Mouse (Mus musculus): ENCODE measurements around the gene Cyp4f18. TPM values are rescaled to one million over a fixed set of nuclear protein-coding genes. Genes with fewer than 3 reads are reported as not detected.

Cyp4f18 gene
- polyA plus RNA-seq, 1 experiment from 2014 or later = 0.73 TPM

DNA sequence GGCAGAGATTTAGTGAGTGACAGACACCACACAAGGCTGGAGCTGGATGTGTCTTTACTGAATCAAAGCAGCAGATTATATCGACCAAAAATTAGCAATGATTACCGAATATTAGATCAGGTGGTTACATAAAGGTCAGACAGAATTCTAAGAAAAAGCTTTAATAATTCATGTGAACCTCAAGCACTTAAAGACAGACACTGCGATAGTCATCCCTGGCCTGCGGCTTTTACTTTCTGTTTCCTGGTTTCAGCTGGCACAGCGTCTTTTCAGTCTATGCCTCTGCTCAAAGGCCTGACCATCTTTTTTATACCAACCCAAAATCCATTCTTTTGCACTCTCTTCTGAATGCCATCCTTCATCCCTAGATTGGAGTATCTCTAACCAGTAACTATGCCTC, 60.8 kb downstream of the Cyp4f18 start:
- 86% methylated on average over 5 of the region's 5 CpGs for WGBS
- H3K27me3 ChIP-seq (ENCODE audit: control insufficient read depth, insufficient read depth, low read length) = no peaks in the 10 kb centered on the region
- H3K27ac ChIP-seq (replicated peaks in 1 of 2; ENCODE audit: control insufficient read depth in 1 of 2, insufficient read depth in 1 of 2, low read depth in 2 of 2, low read length in 2 of 2) = no peak overlapping the region
- ATAC-seq (ENCODE audit: insufficient number of reproducible peaks, insufficient read depth, low FRiP score, low read depth) = no peak
- H3K9me3 ChIP-seq (ENCODE audit: control insufficient read depth, low read length) = no peaks in the 10 kb centered on the region
- no peak overlapping the region for H3K4me3 ChIP-seq (ENCODE audit: control insufficient read depth in 1 of 2, insufficient read depth in 1 of 2, low read depth in 1 of 2, low read length in 2 of 2)
- H3K4me2 ChIP-seq (ENCODE audit: low read length) = no peak overlapping the region
- peaks cover 3 to 18% of the 10 kb centered on the region in 2 experiments; a peak in 3 of 4 replicates for H3K4me1 ChIP-seq (ENCODE audit: control insufficient read depth in 2 of 2, insufficient read depth in 2 of 2, low read length in 2 of 2)
- no peak overlapping the region for H3K9ac ChIP-seq (ENCODE audit: low read length)
- H3K36me3 ChIP-seq (ENCODE audit: control insufficient read depth, insufficient read depth, low read length) = no peaks in the 10 kb centered on the region

GRCm38 (mm10) chr8:71941776-71942175, 67.7 kb downstream of the Cyp4f18 start:
- Histone ChIP-seq H3K36me3 (ENCODE audit: control insufficient read depth, insufficient read depth, low read length) (no peaks in the 10 kb centered on the region), H3K4me3 (ENCODE audit: control insufficient read depth in 1 of 2, insufficient read depth in 1 of 2, low read depth in 1 of 2, low read length in 2 of 2) (no peak overlapping the region)
- WGBS = 79% methylated on average over 1 of the region's 1 CpGs

DNA sequence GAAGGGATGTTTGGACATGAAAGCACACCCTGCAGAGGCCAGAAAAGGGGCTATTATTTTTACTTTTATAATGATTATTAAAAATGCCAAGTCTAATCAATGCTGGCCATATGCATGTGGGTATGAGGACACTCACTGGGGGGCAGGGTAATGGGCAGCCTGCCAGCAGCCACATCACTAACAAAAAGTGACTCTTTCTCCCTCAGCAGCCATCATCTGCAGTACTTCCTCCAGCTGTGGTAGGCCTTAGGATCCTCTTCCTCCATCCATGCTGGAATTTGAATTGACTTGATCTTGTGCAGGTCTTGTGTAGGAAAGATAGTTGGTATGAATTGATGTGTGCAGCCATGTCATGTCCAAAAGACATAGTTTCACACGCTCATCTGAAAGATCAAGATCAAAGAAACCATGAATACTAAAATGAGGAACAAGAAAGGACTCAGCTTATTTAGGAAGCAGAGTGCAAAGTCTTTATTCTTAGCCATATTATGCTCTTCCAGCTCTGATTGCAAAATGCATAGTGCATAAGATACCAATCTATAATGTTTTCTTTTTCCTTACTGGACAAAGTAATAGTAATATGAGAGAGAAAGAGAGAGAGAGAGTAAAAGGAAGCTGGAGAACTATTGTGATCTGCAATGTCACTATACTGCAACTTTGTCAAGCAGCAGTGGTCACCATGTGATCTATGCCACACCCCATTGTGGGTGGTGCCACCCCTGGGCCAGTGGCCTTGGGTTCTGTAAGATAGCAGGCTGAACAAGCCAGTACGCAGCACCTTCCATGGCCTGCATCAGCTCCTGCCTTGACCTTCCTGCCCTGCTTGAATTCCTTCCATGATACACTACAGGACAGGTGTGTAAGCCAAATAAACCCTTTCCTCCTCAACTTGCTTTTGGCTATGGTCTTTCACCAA, 68.9 kb downstream of the Cyp4f18 start:
- H3K27me3 ChIP-seq (ENCODE audit: control insufficient read depth, insufficient read depth, low read length) = no peaks in the 10 kb centered on the region
- H3K4me2 ChIP-seq (ENCODE audit: low read length) = no peak overlapping the region
- H3K9me3 ChIP-seq (ENCODE audit: control insufficient read depth, low read length) = no peaks in the 10 kb centered on the region
- H3K9ac ChIP-seq (ENCODE audit: low read length) = no peak overlapping the region
- H3K27ac ChIP-seq (replicated peaks in 1 of 2; ENCODE audit: control insufficient read depth in 1 of 2, insufficient read depth in 1 of 2, low read depth in 2 of 2, low read length in 2 of 2) = no peak overlapping the region
- no peaks in the 10 kb centered on the region for H3K36me3 ChIP-seq (ENCODE audit: control insufficient read depth, insufficient read depth, low read length)
- no peak for ATAC-seq (ENCODE audit: insufficient number of reproducible peaks, insufficient read depth, low FRiP score, low read depth)
- no peak overlapping the region for H3K4me3 ChIP-seq (ENCODE audit: control insufficient read depth in 1 of 2, insufficient read depth in 1 of 2, low read depth in 1 of 2, low read length in 2 of 2)
- WGBS = 70% methylated on average over 2 of the region's 2 CpGs
- H3K4me1 ChIP-seq (ENCODE audit: control insufficient read depth in 2 of 2, insufficient read depth in 2 of 2, low read length in 2 of 2) = no peaks in the 10 kb centered on the region

More at GRCm38 (mm10) chr8:71941776-71942175, 67.7 kb downstream of the Cyp4f18 start:
- ATAC-seq (ENCODE audit: insufficient number of reproducible peaks, insufficient read depth, low FRiP score, low read depth) = no peak
- Histone ChIP-seq H3K27me3 (ENCODE audit: control insufficient read depth, insufficient read depth, low read length) (no peaks in the 10 kb centered on the region), H3K4me1 (ENCODE audit: control insufficient read depth in 2 of 2, insufficient read depth in 2 of 2, low read length in 2 of 2) (no peaks in the 10 kb centered on the region), H3K9ac (ENCODE audit: low read length) (no peak overlapping the region), H3K27ac (replicated peaks in 1 of 2; ENCODE audit: control insufficient read depth in 1 of 2, insufficient read depth in 1 of 2, low read depth in 2 of 2, low read length in 2 of 2) (no peak overlapping the region), H3K4me2 (ENCODE audit: low read length) (no peak overlapping the region), H3K9me3 (ENCODE audit: control insufficient read depth, low read length) (no peaks in the 10 kb centered on the region)

Other genes with a start within 250 kb of the Cyp4f18 start
- gene Zfp709, start 127.6 kb downstream of the Cyp4f18 start, polyA plus RNA-seq (2014; fragmentation: Nextera tagmentation; extraction: Ambion mirVana) = 4.9 and 5.8 TPM in 2 replicates
- 3.5 and 3.8 TPM in 2 replicates for gene Zfp882, start 101.0 kb downstream of the Cyp4f18 start, polyA plus RNA-seq (2014; fragmentation: Nextera tagmentation; extraction: Ambion mirVana)
- gene Zfp617, start 101.0 kb downstream of the Cyp4f18 start, polyA plus RNA-seq (2014; fragmentation: Nextera tagmentation; extraction: Ambion mirVana) = 27.8 and 28.2 TPM in 2 replicates
- 13.6 and 15.0 TPM in 2 replicates for gene Zfp961, start 58.6 kb downstream of the Cyp4f18 start, polyA plus RNA-seq (2014; fragmentation: Nextera tagmentation; extraction: Ambion mirVana)
- not detected in 2 replicates for gene Olfr372, start 31.6 kb upstream of the Cyp4f18 start, polyA plus RNA-seq (2014; fragmentation: Nextera tagmentation; extraction: Ambion mirVana)
- gene Olfr373, start 73.6 kb upstream of the Cyp4f18 start, polyA plus RNA-seq (2014; fragmentation: Nextera tagmentation; extraction: Ambion mirVana) = not detected in 2 replicates
- not detected in 2 replicates for gene Olfr374, start 97.4 kb upstream of the Cyp4f18 start, polyA plus RNA-seq (2014; fragmentation: Nextera tagmentation; extraction: Ambion mirVana)
- gene Tpm4, start 125.3 kb upstream of the Cyp4f18 start, polyA plus RNA-seq (2014; fragmentation: Nextera tagmentation; extraction: Ambion mirVana) = 305 and 318 TPM in 2 replicates
- 57.8 and 58.2 TPM in 2 replicates for gene Rab8a, start 151.6 kb upstream of the Cyp4f18 start, polyA plus RNA-seq (2014; fragmentation: Nextera tagmentation; extraction: Ambion mirVana)
- gene Hsh2d, start 180.0 kb upstream of the Cyp4f18 start, polyA plus RNA-seq (2014; fragmentation: Nextera tagmentation; extraction: Ambion mirVana) = not detected in 2 replicates
- not detected in 2 replicates for gene Cib3, start 203.2 kb upstream of the Cyp4f18 start, polyA plus RNA-seq (2014; fragmentation: Nextera tagmentation; extraction: Ambion mirVana)
- gene Gm11034, start 204.0 kb upstream of the Cyp4f18 start, polyA plus RNA-seq (2014; fragmentation: Nextera tagmentation; extraction: Ambion mirVana) = not detected in 2 replicates
- 39.6 and 42.3 TPM in 2 replicates for gene Fam32a, start 210.1 kb upstream of the Cyp4f18 start, polyA plus RNA-seq (2014; fragmentation: Nextera tagmentation; extraction: Ambion mirVana)
- gene Ap1m1, start 230.4 kb upstream of the Cyp4f18 start, polyA plus RNA-seq (2014; fragmentation: Nextera tagmentation; extraction: Ambion mirVana) = 108 TPM in 2 replicates